Mouse (Mus musculus) neural tube, embryonic 14.5 days (tissue): Measurements from ENCODE around the gene Gbgt1. TPM values are rescaled to one million over a fixed set of nuclear protein-coding genes. Genes with fewer than 3 reads are reported as not detected.

ENCODE experiments used
- ATAC-seq: fragments of 200-750 bp; cut with Nextera tagmentation; 2 replicates; pipeline ENCODE4 v1.8.0; 2017; ENCODE audit warnings: low read depth, mild to moderate bottlenecking, moderate TSS enrichment, moderate library complexity
- H3K27ac ChIP-seq: fragments of 300-500 bp; sonication (generic); 2 replicates; pipeline ENCODE4 v1.5.1; 2014; ENCODE audit warnings: low read depth, mild to moderate bottlenecking, control low read depth, low read length, moderate library complexity, mixed read lengths
- H3K27me3 ChIP-seq: fragments of 300-500 bp; sonication (generic); 2 replicates; pipeline ENCODE4 v1.6.1; 2014; ENCODE audit warnings: low read length; ENCODE audit not compliant: control insufficient read depth, insufficient read depth
- H3K36me3 ChIP-seq: fragments of 300-500 bp; sonication (generic); 2 replicates; pipeline ENCODE4 v1.6.1; 2014; ENCODE audit warnings: low read length, mixed read lengths; ENCODE audit not compliant: control insufficient read depth, insufficient read depth
- H3K4me1 ChIP-seq: fragments of 300-500 bp; sonication (generic); 2 replicates; pipeline ENCODE4 v1.6.1; 2014; ENCODE audit warnings: low read length; ENCODE audit not compliant: control insufficient read depth, insufficient read depth
- H3K4me2 ChIP-seq: fragments of 300-500 bp; sonication (generic); 2 replicates; pipeline ENCODE4 v1.6.1; 2014; ENCODE audit warnings: mild to moderate bottlenecking, low read depth, low read length, control low read depth
- H3K4me3 ChIP-seq: fragments of 300-500 bp; sonication (generic); 2 replicates; pipeline ENCODE4 v1.5.1; 2014; ENCODE audit warnings: low read depth, low read length, control low read depth, mixed read lengths
- H3K9ac ChIP-seq: fragments of 300-500 bp; sonication (generic); replicated peaks from 2 replicates; pipeline ENCODE4 v1.6.1; 2014; ENCODE audit warnings: low read depth, mild to moderate bottlenecking, control low read depth, low read length, mixed read lengths
- H3K9me3 ChIP-seq: fragments of 300-500 bp; sonication (generic); 2 replicates; pipeline ENCODE4 v1.6.1; 2016; ENCODE audit warnings: low read length; ENCODE audit not compliant: control insufficient read depth
- WGBS: fragments of 180-500 bp; shearing (Covaris S2); extraction: QIAGEN DNeasy Blood & Tissue Kit; methylation state at CpG from one replicate; pipeline ENCODE4 v1.1.7; 2014; 5-methylcytosine and 5-hydroxymethylcytosine counted together
- polyA plus RNA-seq: library from polyadenylated mRNA; unstranded; fragments of >200 nt; fragmentation: Nextera tagmentation; extraction: Ambion mirVana; gene quantifications from 2 replicates; pipeline ENCODE4 v1.2.1, GENCODE M21; 2014

Gbgt1 gene
- polyA plus RNA-seq = 0.23 and 1.6 TPM in 2 replicates

DNA sequence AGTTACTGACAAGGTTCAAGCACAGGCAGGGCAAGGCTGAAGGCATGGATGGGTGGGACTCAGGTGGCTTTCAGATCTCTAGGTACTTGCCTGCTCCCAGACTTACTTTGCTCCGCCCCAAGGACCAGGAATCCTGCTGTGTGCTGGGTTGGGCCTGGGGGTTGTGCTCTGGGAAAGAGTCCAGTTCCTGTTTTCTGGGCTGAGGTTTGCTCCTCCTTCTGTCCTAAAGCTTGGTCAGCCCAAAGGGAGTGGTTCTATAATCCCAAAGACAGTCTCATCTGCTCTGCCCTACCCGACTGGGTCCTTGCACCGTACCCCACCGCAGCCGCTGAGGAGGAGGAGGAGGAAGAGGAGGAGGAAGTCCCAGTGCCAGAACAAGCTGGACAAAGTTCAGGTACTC, at the start of gene Gbgt1:
TSS of gene Gbgt1 (plus strand) at position 221 of the 400 bp plus-strand sequence.
- Histone ChIP-seq H3K4me2 (no peak within 1 kb of the TSS), H3K4me3 (no peak within 1 kb of the TSS), H3K36me3 (no peaks in the 10 kb centered on the region), H3K9ac (no peak within 1 kb of the TSS), H3K9me3 (no peaks in the 10 kb centered on the region), H3K27me3 (no peaks in the 10 kb centered on the region), H3K27ac (no peak within 1 kb of the TSS), H3K4me1 (no peaks in the 10 kb centered on the region)
- 85% methylated on average over 5 of the region's 5 CpGs for WGBS
- ATAC-seq = no peak

DNA sequence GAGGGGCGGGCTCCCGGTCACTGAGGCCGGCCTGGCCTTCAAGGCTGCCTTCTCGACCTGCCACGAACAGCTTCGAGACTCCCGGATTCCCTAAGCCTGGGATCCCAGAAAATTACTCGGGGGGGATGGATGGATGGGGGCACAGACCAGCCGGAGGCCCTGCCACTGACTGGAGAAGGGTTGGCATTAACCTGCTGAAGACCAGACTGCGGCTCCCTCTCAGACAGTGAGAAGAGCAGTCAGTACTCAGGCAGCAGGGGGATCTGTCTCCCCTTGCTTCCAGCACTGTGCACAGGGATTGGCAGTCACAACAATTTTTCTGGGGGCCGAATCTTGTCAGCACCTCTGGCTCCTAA, 49.4 kb upstream of the Gbgt1 start:
- H3K4me1 ChIP-seq = peaks cover 10% of the 10 kb centered on the region
- peak; percentile 66 for ATAC-seq
- no peaks in the 10 kb centered on the region for H3K9me3 ChIP-seq
- no peaks in the 10 kb centered on the region for H3K27me3 ChIP-seq
- peak overlapping the region; percentile 66 for H3K4me2 ChIP-seq
- WGBS = 7% methylated on average over 8 of the region's 11 CpGs
- peak overlapping the region; percentile 90 for H3K9ac ChIP-seq
- H3K4me3 ChIP-seq = peak overlapping the region; percentile 77
- H3K36me3 ChIP-seq = peaks cover 4% of the 10 kb centered on the region
- peak overlapping the region; percentile 76 for H3K27ac ChIP-seq

DNA sequence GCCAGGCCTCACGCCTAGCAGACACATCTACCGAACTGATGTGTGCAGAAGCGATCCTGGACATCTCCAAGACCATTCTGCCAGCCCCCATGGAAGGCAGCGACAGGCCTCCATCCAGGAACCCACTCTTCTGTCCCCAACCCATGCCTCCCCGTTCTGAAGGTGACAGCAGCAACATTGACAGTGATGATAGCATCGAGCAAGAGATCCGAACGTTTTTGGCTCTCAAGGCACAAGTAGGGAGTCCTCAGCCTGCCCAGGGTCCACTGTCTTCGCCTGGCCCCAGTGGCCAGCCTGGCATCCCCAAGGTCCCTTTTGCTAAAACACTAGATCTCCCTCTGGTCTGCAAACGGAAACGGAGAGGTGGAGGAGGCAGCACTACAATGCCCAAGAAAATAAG, 45.0 kb upstream of the Gbgt1 start:
- no peaks in the 10 kb centered on the region for H3K9me3 ChIP-seq
- peaks cover 5% of the 10 kb centered on the region; the same call in 1 of the 2 replicates for H3K4me1 ChIP-seq
- H3K27me3 ChIP-seq = no peaks in the 10 kb centered on the region
- no peak for ATAC-seq
- H3K9ac ChIP-seq = no peak overlapping the region
- H3K4me3 ChIP-seq = no peak overlapping the region
- 93% methylated on average over 11 of the region's 11 CpGs for WGBS
- no peak overlapping the region for H3K4me2 ChIP-seq
- no peak overlapping the region for H3K27ac ChIP-seq
- H3K36me3 ChIP-seq = peaks cover 14% of the 10 kb centered on the region

DNA sequence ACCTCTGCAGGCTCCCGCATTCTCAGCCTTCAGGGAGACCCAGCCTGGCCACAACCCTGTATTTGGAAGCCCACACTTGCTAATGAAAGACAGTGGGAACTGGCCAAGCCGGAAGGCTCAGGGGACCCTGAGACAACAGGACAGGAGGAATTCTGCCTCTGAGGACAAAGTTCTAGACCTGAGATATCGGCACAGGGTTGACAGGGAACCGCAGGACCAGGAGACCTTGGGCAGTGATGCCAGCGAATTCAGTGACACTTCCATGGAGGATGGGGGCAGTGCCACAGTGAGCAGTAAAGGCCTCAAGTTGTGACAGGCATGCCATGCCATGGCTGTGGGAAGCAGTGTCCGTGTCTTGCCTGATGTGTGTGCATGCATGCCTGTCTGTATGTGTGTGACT, 43.2 kb upstream of the Gbgt1 start:
- no peak overlapping the region for H3K9ac ChIP-seq
- H3K27me3 ChIP-seq = no peaks in the 10 kb centered on the region
- ATAC-seq = no peak
- H3K9me3 ChIP-seq = no peaks in the 10 kb centered on the region
- no peak overlapping the region for H3K4me2 ChIP-seq
- peaks cover 14% of the 10 kb centered on the region for H3K36me3 ChIP-seq
- WGBS = 94% methylated on average over 6 of the region's 6 CpGs
- no peak overlapping the region for H3K27ac ChIP-seq
- no peak overlapping the region for H3K4me3 ChIP-seq
- no peaks in the 10 kb centered on the region for H3K4me1 ChIP-seq

DNA sequence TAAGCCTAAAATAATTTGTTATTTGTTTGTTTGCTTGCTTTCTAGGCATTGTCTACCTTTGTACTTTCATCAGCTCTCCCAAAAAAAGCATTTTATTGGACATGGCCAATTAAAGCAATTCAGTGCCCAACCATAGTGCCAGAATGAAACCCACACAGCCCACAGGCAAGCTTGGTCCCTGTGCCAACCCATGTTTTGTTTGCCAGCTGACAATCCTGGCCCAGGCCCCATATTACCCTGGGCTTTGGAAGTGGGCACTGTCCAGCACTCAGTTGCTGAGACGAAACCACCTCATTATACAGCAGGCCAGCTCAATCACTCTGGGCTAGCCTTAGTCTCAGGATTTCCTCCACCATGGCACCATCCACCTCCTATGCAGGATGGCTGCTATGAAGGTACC, 40.1 kb upstream of the Gbgt1 start:
- H3K27ac ChIP-seq = no peak overlapping the region
- no peaks in the 10 kb centered on the region for H3K9me3 ChIP-seq
- no peak overlapping the region for H3K4me2 ChIP-seq
- 76% methylated on average over 1 of the region's 1 CpGs for WGBS
- ATAC-seq = no peak
- no peak overlapping the region for H3K9ac ChIP-seq
- H3K36me3 ChIP-seq = 0 out of 2 replicates have a peak, but pooled peaks cover 14% of the 10 kb centered on the region
- H3K27me3 ChIP-seq = no peaks in the 10 kb centered on the region
- H3K4me3 ChIP-seq = no peak overlapping the region
- no peaks in the 10 kb centered on the region for H3K4me1 ChIP-seq

DNA sequence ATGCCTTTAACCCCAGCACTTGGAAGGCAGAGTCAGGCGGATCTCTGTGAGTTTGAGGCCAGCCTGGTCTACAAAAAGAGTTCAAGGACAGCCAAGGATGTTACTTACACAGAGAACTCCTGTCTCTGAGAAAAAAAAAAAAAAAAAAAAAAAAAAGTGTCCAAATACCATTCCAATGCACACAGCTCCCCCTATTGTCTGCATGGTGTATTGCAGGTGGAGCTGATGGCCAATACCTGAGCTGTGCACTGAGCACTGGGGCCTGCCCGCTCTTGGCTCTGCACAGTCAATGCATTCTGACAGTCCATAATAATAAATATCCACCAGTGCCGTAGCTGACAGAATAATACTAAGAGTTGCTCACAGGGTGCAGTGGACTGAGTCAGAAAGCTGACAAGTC, 32.8 kb upstream of the Gbgt1 start:
- Histone ChIP-seq H3K27me3 (no peaks in the 10 kb centered on the region), H3K4me2 (no peak overlapping the region), H3K9ac (no peak overlapping the region), H3K36me3 (no peaks in the 10 kb centered on the region), H3K9me3 (no peaks in the 10 kb centered on the region), H3K27ac (no peak overlapping the region), H3K4me1 (peaks cover 8% of the 10 kb centered on the region; the same call in 1 of the 2 replicates), H3K4me3 (no peak overlapping the region)
- no peak for ATAC-seq
- 46% methylated on average over 3 of the region's 3 CpGs for WGBS

DNA sequence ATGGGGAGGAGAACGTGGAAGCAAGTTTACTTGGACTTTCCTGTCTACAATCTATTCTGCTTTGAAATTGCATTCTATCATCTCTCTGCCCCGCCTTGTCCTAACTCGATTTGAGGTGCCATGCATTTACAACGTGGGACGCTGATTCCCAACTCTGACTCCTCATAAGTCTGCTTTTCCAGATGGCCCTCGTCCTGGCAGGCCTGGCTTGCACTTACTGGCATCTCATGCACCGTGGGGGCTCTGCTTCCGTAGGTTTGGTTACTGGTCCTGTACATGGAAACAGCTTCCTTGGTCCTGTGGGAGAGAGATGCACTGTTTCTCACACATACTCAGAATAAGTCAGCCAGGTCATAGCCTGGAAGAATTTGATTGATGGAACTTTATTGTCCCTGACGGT, 31.8 kb upstream of the Gbgt1 start:
- no peak for ATAC-seq
- Histone ChIP-seq H3K4me2 (no peak overlapping the region), H3K4me3 (no peak overlapping the region), H3K27ac (no peak overlapping the region), H3K9me3 (no peaks in the 10 kb centered on the region), H3K4me1 (peaks cover 8% of the 10 kb centered on the region; the same call in 1 of the 2 replicates), H3K9ac (no peak overlapping the region), H3K36me3 (peaks cover 3% of the 10 kb centered on the region; the same call in 1 of the 2 replicates), H3K27me3 (no peaks in the 10 kb centered on the region)
- WGBS = 82% methylated on average over 9 of the region's 9 CpGs

DNA sequence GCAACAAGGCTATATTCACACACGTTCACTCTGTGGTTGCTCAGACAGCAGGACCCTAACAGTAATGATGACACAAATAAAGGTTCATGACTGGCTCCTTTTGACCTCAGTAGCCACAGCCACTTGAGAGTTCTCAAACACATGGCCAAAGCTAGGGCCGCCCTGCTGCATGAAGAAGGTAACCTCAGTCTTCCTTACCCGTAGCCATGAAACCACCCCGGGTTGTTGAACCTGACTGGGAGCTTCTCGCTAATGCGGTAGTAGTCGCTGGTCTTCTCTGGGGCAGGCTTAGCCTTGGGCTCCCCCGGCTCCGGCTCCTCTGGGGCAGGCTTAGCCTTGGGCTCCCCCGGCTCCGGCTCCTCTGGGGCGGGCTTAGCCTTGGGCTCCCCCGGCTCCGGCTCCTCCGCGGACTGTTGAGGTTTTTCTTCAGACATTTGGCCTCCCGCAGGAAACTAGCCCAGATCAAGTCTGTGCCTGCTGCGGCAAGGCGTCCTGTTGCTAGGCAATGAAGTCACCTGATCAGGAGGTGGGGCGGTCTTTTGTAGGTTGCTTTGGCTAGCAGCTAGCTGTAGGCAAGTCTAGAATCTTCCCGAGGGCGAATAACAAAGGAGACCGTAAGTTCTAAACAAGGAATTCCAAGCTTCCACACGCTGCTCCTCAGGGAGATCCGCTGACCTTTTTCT, 30.7 kb upstream of the Gbgt1 start, which contains the start of gene 1700007K13Rik:
TSS of gene 1700007K13Rik (minus strand) at position 497 of the 683 bp plus-strand sequence.
- 0 out of 2 replicates have a peak within 1 kb of the TSS, but pooled peaks have one; percentile 5 for H3K9ac ChIP-seq
- 5% methylated on average over 25 of the region's 25 CpGs for WGBS
- H3K36me3 ChIP-seq = peaks cover 8% of the 10 kb centered on the region; the same call in 1 of the 2 replicates
- H3K4me1 ChIP-seq = peaks cover 8% of the 10 kb centered on the region; the same call in 1 of the 2 replicates
- H3K27ac ChIP-seq = no peak within 1 kb of the TSS
- H3K4me3 ChIP-seq = no peak within 1 kb of the TSS
- no peaks in the 10 kb centered on the region for H3K9me3 ChIP-seq
- peak within 1 kb of the TSS; percentile 42 for H3K4me2 ChIP-seq
- peak; percentile 63; the same call in 1 of the 2 replicates for ATAC-seq
- no peaks in the 10 kb centered on the region for H3K27me3 ChIP-seq

DNA sequence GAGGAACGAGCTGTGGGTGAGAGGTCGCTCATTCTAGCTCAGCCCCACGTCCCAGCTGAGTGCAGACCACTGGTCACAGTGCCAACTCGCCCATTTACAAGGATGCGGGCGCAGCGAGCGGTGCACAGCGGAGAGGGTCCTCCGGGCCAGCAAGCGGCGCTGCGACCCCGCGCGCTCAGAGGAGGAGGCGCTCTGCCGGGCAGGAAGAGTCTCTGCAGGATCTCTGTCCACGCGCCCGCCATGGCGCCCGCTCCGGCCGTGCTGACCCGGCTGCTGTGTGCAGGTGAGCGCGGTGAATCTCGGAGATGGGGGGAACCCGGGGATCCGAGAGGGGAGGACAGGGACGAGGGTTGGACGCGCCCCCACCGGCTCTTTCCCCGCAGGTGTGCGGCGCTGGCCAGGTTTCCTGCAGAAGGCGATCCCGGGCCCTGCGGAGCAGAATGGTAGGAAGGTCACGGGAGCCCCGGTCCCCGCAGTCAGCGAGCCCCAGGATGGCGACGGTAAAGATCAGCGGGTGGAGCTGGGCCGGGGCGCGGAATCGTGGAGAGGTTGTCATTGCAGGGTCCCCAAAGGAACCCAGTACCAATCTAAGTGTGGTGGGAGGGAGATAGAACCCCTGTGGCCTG, 28.7 kb upstream of the Gbgt1 start, which contains the start of gene Mrps2:
TSS of gene Mrps2 (plus strand) at position 207 of the 626 bp plus-strand sequence.
- under 1% methylated on average over 50 of the region's 52 CpGs for WGBS
- H3K9ac ChIP-seq = peak within 1 kb of the TSS; percentile 93
- peaks cover 8% of the 10 kb centered on the region; the same call in 1 of the 2 replicates for H3K4me1 ChIP-seq
- no peaks in the 10 kb centered on the region for H3K9me3 ChIP-seq
- H3K27ac ChIP-seq = 0 out of 2 replicates have a peak within 1 kb of the TSS, but pooled peaks have one; percentile 34
- ATAC-seq = peak; percentile 93
- H3K27me3 ChIP-seq = no peaks in the 10 kb centered on the region
- H3K4me3 ChIP-seq = peak within 1 kb of the TSS; percentile 97
- peak within 1 kb of the TSS; percentile 77 for H3K4me2 ChIP-seq
- H3K36me3 ChIP-seq = peaks cover 8% of the 10 kb centered on the region; the same call in 1 of the 2 replicates
